Mouse (Mus musculus) heart, adult 2 months (tissue): ENCODE results near the gene Apol7a.
"Not testable (repeated sequence)": the region's sequence is repeated elsewhere in the genome, so short reads cannot be mapped to it uniquely, and the experiment has no call there.

Source experiments
- CTCF ChIP-seq: fragments of 200-600 bp; IDR thresholded peaks from 2 replicates; pipeline ENCODE4 v1.8.1; 2022; ENCODE audit warnings: antibody characterized with exemption, mild to moderate bottlenecking, moderate library complexity
- EP300 ChIP-seq: fragments of 200-500 bp; IDR thresholded peaks from 2 replicates; pipeline ENCODE4 v1.6.1; 2011; ENCODE audit warnings: low read depth, low read length, control low read depth; ENCODE audit not compliant: insufficient read depth
- POLR2A ChIP-seq: fragments of 200-500 bp; IDR thresholded peaks from 2 replicates; pipeline ENCODE4 v1.6.1; 2011; ENCODE audit warnings: mild to moderate bottlenecking, low read depth, low read length, control low read depth; ENCODE audit not compliant: insufficient read depth

GRCm38 (mm10) chr15:77416655-77417333 lies 17.9 kb upstream of the Apol7a start:
- TF ChIP-seq POLR2A, CTCF, EP300: not testable (repeated sequence)
